Mouse (Mus musculus): ENCODE data around the gene Tmem59l. TPM values are rescaled to one million over a fixed set of nuclear protein-coding genes. Genes with fewer than 3 reads are reported as not detected.

The Tmem59l gene
- polyA plus RNA-seq, 1 experiment = 1.6 TPM

- no peak overlapping the region for H3K27ac ChIP-seq (ENCODE audit: insufficient read depth, low read depth, low read length)
- no peaks in the 10 kb centered on the region for H3K27me3 ChIP-seq (ENCODE audit: control insufficient read depth, insufficient read depth, low read length)
- H3K36me3 ChIP-seq (ENCODE audit: control insufficient read depth, insufficient read depth, low read length) = no peaks in the 10 kb centered on the region; the same call in 1 of the 2 replicates
- no peaks in the 10 kb centered on the region for H3K4me1 ChIP-seq (ENCODE audit: control insufficient read depth, insufficient read depth, insufficient read length, low read length)
- 90% methylated on average over 16 of the region's 16 CpGs for WGBS
- H3K4me3 ChIP-seq (ENCODE audit: low read depth, low read length) = no peak overlapping the region
- TF ChIP-seq CTCF (IDR thresholded peaks at IDR 0.05; ENCODE audit: extremely low read depth, insufficient read length, insufficient replicate concordance, low read depth, low read length) = no peak
Observed at GRCm38 (mm10) chr8:70461765-70462515, 25.2 kb downstream of the Tmem59l start.

GRCm38 (mm10) chr8:70460606-70461005 is 26.6 kb downstream of the Tmem59l start:
- no peak overlapping the region for H3K27ac ChIP-seq (ENCODE audit: insufficient read depth, low read depth, low read length)
- H3K27me3 ChIP-seq (ENCODE audit: control insufficient read depth, insufficient read depth, low read length) = no peaks in the 10 kb centered on the region
- no peaks in the 10 kb centered on the region; the same call in 1 of the 2 replicates for H3K36me3 ChIP-seq (ENCODE audit: control insufficient read depth, insufficient read depth, low read length)
- 83% methylated on average over 9 of the region's 9 CpGs for WGBS
- H3K4me1 ChIP-seq (ENCODE audit: control insufficient read depth, insufficient read depth, insufficient read length, low read length) = no peaks in the 10 kb centered on the region
- TF ChIP-seq POLR2A (IDR thresholded peaks at IDR 0.05; ENCODE audit: low read depth, low read length) = no peak
- TF ChIP-seq CTCF (IDR thresholded peaks at IDR 0.05; ENCODE audit: extremely low read depth, insufficient read length, insufficient replicate concordance, low read depth, low read length) = no peak
- no peak overlapping the region for H3K4me3 ChIP-seq (ENCODE audit: low read depth, low read length)

DNA sequence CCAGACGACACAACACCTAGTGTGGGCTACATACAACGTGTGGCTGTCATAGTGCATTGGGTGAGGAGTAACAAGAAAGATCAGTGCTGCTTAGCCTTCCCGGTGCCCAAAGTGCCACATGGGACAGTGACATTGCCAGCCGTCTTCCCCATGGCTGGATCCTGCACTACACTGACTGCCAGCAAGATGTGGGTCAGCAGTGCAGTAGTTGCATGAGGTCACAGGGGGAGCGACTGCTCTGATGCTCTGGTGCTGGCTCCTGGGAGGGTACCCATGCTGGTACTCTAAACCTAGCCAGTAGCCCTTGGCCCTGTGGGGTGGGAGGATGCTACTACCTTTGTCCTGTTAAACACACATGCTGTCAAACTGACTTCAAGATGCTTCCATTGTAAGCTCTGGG is 27.0 kb downstream of the Tmem59l start:
- H3K4me3 ChIP-seq (ENCODE audit: low read depth, low read length) = no peak overlapping the region
- no peak overlapping the region for H3K27ac ChIP-seq (ENCODE audit: insufficient read depth, low read depth, low read length)
- no peaks in the 10 kb centered on the region for H3K27me3 ChIP-seq (ENCODE audit: control insufficient read depth, insufficient read depth, low read length)
- no peaks in the 10 kb centered on the region for H3K4me1 ChIP-seq (ENCODE audit: control insufficient read depth, insufficient read depth, insufficient read length, low read length)
- H3K36me3 ChIP-seq (ENCODE audit: control insufficient read depth, insufficient read depth, low read length) = no peaks in the 10 kb centered on the region
- 97% methylated on average over 5 of the region's 5 CpGs for WGBS
- TF ChIP-seq POLR2A (IDR thresholded peaks at IDR 0.05; ENCODE audit: low read depth, low read length) (no peak), CTCF (IDR thresholded peaks at IDR 0.05; ENCODE audit: extremely low read depth, insufficient read length, insufficient replicate concordance, low read depth, low read length) (no peak)

- 94% methylated on average over 2 of the region's 2 CpGs for WGBS
- Histone ChIP-seq H3K36me3 (ENCODE audit: control insufficient read depth, insufficient read depth, low read length) (no peaks in the 10 kb centered on the region), H3K4me3 (ENCODE audit: low read depth, low read length) (no peak overlapping the region), H3K4me1 (ENCODE audit: control insufficient read depth, insufficient read depth, insufficient read length, low read length) (no peaks in the 10 kb centered on the region), H3K27ac (ENCODE audit: insufficient read depth, low read depth, low read length) (no peak overlapping the region), H3K27me3 (ENCODE audit: control insufficient read depth, insufficient read depth, low read length) (no peaks in the 10 kb centered on the region)
- TF ChIP-seq POLR2A (IDR thresholded peaks at IDR 0.05; ENCODE audit: low read depth, low read length) = no peak
- TF ChIP-seq CTCF (IDR thresholded peaks at IDR 0.05; ENCODE audit: extremely low read depth, insufficient read length, insufficient replicate concordance, low read depth, low read length) = no peak
Observed at GRCm38 (mm10) chr8:70459636-70460035, 27.5 kb downstream of the Tmem59l start.

DNA sequence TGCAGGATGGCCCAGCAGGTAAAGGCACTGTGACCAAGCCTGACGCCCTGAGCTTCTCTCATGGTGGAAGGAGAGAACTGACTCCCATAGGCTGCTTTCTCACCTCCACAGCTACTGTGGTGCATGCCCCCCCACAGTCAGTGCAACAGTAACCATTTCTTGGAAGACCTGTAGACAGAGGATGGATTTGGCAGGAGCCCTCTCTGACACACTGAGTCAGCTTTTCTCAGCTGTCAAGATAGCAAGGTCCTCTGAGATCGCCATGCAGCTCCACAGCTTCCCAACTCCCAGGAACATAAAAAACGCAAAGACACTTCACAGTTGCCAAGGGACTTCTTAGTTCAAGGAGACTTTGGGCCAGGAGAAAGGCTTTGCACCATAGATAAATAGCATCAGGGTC is 28.7 kb downstream of the Tmem59l start:
- Histone ChIP-seq H3K27ac (ENCODE audit: insufficient read depth, low read depth, low read length) (no peak overlapping the region), H3K4me3 (ENCODE audit: low read depth, low read length) (no peak overlapping the region), H3K4me1 (ENCODE audit: control insufficient read depth, insufficient read depth, insufficient read length, low read length) (no peaks in the 10 kb centered on the region), H3K27me3 (ENCODE audit: control insufficient read depth, insufficient read depth, low read length) (no peaks in the 10 kb centered on the region), H3K36me3 (ENCODE audit: control insufficient read depth, insufficient read depth, low read length) (no peaks in the 10 kb centered on the region)
- no peak for TF ChIP-seq CTCF (IDR thresholded peaks at IDR 0.05; ENCODE audit: extremely low read depth, insufficient read length, insufficient replicate concordance, low read depth, low read length)
- no peak for TF ChIP-seq POLR2A (IDR thresholded peaks at IDR 0.05; ENCODE audit: low read depth, low read length)
- WGBS = 77% methylated on average over 3 of the region's 3 CpGs

GRCm38 (mm10) chr8:70457882-70458281 is 29.3 kb downstream of the Tmem59l start:
- Histone ChIP-seq H3K27ac (ENCODE audit: insufficient read depth, low read depth, low read length) (no peak overlapping the region), H3K4me1 (ENCODE audit: control insufficient read depth, insufficient read depth, insufficient read length, low read length) (no peaks in the 10 kb centered on the region), H3K27me3 (ENCODE audit: control insufficient read depth, insufficient read depth, low read length) (no peaks in the 10 kb centered on the region), H3K4me3 (ENCODE audit: low read depth, low read length) (no peak overlapping the region), H3K36me3 (ENCODE audit: control insufficient read depth, insufficient read depth, low read length) (no peaks in the 10 kb centered on the region)
- TF ChIP-seq POLR2A (IDR thresholded peaks at IDR 0.05; ENCODE audit: low read depth, low read length) (no peak), CTCF (IDR thresholded peaks at IDR 0.05; ENCODE audit: extremely low read depth, insufficient read length, insufficient replicate concordance, low read depth, low read length) (no peak)
- WGBS = 87% methylated on average over 6 of the region's 6 CpGs

DNA sequence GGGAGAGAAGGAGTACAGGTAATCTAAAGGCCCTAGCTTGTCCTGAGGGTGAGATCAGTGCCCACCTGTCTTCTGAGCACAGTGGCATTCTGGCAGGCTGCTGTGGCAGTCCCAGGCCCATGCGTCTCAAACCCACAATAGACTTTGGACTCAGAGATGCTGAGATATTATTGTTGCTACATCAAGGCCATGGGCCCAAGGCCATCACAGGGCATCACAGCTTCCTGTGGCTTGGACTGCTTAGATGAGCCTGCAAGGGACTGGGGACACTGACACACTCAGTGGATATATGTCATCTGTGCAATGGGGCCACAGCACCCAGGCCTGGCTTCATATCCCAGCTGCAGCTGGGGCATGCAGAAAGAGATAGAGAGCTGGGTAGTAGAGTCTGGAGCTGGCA is 30.2 kb downstream of the Tmem59l start:
- no peaks in the 10 kb centered on the region for H3K4me1 ChIP-seq (ENCODE audit: control insufficient read depth, insufficient read depth, insufficient read length, low read length)
- H3K27me3 ChIP-seq (ENCODE audit: control insufficient read depth, insufficient read depth, low read length) = no peaks in the 10 kb centered on the region
- 54% methylated on average over 1 of the region's 1 CpGs for WGBS
- TF ChIP-seq CTCF (IDR thresholded peaks at IDR 0.05; ENCODE audit: extremely low read depth, insufficient read length, insufficient replicate concordance, low read depth, low read length) = no peak
- no peak for TF ChIP-seq POLR2A (IDR thresholded peaks at IDR 0.05; ENCODE audit: low read depth, low read length)
- no peak overlapping the region for H3K4me3 ChIP-seq (ENCODE audit: low read depth, low read length)
- 0 out of 2 replicates have a peak, but pooled peaks cover 3% of the 10 kb centered on the region for H3K36me3 ChIP-seq (ENCODE audit: control insufficient read depth, insufficient read depth, low read length)
- no peak overlapping the region for H3K27ac ChIP-seq (ENCODE audit: insufficient read depth, low read depth, low read length)
